Mouse (Mus musculus) olfactory bulb, adult 2 months (tissue): ENCODE measurements around the gene Bche.

ENCODE experiments used
- CTCF ChIP-seq: fragments of 200-500 bp; IDR thresholded peaks from 2 replicates; pipeline ENCODE4 v1.5.1; 2012; ENCODE audit warnings: low read depth, mild to moderate bottlenecking, low read length, moderate library complexity; ENCODE audit not compliant: insufficient read depth
- POLR2A ChIP-seq: fragments of 200-500 bp; IDR thresholded peaks from 2 replicates; pipeline ENCODE4 v1.6.1; 2012; ENCODE audit warnings: mild to moderate bottlenecking, low read depth, low read length, moderate library complexity; ENCODE audit not compliant: insufficient read depth

DNA sequence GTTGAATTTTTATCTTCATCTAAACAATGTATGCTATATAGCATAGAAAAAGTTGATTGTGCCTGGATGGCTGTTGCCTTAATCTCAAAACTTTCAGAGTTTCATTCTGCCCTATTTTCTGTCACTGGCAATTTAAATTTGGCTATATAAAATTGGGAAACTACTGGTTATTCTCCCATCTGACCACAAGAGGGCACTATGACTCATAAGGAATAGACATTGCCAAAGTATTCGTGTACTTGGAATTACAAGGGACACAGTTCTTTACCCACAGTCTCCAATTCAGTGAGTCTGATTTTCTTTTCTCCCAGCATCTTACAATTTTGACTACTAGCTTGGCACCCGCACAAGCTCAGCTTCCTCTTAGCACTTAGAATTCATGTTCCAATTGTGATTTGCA, 23.5 kb upstream of the Bche start:
- no peak for TF ChIP-seq CTCF
- no peak for TF ChIP-seq POLR2A
